Mouse (Mus musculus): ENCODE measurements around the gene Gm49416. TPM values are rescaled to one million over a fixed set of nuclear protein-coding genes. Genes with fewer than 3 reads are reported as not detected.

The Gm49416 gene
- 11.4 TPM in 1 of 2 replicates, not detected in the other for polyA plus RNA-seq (2012; rRNA removed)

DNA sequence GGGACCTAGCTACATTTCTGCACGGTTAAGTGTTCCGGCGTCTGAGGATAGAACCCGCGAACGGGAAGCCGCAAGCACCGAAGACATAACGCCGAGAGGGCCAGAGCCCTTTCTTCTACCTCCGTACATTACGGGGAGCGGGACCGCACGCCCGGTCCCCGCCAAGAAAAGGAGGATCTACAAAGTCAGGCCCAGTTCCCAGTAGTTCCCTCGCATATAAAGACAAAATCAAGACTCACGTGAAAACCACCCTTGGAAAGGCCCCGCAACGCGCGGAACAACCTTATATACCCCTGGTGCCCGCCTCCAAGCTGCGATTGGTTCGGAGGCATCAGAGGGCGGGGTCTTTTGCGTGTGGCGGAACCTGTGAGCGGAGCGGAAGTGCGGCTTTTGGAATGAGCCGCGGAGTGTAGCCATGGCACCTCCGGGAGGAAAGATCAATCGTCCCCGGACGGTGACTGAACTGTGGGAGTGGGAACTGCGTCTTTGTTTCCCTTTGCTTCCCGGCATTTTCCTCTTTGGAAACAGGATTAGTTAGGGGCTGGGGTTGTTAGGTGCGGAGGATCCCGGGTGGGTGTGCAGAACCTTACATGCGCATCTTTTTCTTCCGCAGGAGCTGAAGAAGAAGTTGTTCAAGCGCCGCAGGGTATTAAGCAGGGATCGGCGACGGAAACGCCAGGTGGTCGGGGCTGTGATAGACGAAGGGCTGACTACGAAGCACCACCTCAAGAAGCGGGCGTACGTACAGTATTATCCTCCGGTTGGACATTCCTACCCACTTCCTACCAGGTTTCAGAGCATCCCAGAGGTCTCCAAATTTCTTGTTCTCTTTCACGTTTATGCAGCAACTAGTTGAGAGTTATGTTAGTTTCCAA is at the start of gene Gm49416, which contains the start of gene 1810009A15Rik:
Gm49416 (plus strand) TSS at position 416 of the 875 bp plus-strand sequence.
1810009A15Rik (plus strand) TSS at position 343 of the 875 bp plus-strand sequence.

GRCm38 (mm10) chr19:8839103-8839907 is 49.4 kb upstream of the Gm49416 start, which contains the start of gene Gng3:
Gene Gng3 (minus strand): TSS chr19:8839194.

GRCm38 (mm10) chr19:8850402-8850901 is 38.3 kb upstream of the Gm49416 start, which contains the start of gene Lrrn4cl:
Gene Lrrn4cl (plus strand): TSS chr19:8850768.

GRCm38 (mm10) chr19:8871267-8872186 is 17.2 kb upstream of the Gm49416 start, which contains the start of gene Ubxn1:
Gene Ubxn1 (plus strand): TSS chr19:8871496.

GRCm38 (mm10) chr19:8880311-8881033 is 8.3 kb upstream of the Gm49416 start, which contains the start of gene Uqcc3:
Gene Uqcc3 (minus strand): TSS chr19:8880923.

DNA sequence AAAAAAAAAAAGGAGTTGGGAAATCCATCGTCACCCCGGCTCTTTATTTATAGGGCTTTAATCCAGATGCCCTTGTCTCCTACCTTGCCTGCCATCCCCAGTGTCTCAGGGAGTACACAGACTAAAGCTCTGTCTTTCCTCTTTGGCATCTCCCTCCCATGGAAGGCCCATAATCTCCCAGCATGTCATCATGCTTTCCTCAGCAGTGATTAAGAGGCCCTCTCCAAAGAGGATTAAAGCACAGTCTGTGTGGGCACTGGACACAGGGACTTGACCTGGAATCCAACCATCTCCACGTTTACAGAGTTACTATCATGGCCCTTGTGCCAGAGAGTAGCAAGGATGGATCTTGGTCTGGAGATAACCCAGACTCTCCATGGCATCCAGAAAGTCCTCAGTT is 5.1 kb upstream of the Gm49416 start, which contains the start of the genes Lbhd1 and Gm49403:
Lbhd1 (plus strand) TSS at position 117 of the 400 bp plus-strand sequence.
Gm49403 (plus strand) TSS at position 315 of the 400 bp plus-strand sequence.

GRCm38 (mm10) chr19:8892829-8893766 is 4.4 kb downstream of the Gm49416 start, which contains the start of gene Ints5:
Gene Ints5 (plus strand): TSS chr19:8893005.

GRCm38 (mm10) chr19:8897865-8898495 is 9.3 kb downstream of the Gm49416 start, which contains the start of gene Ganab:
Gene Ganab (plus strand): TSS chr19:8898071.

GRCm38 (mm10) chr19:8920073-8920736 is 31.5 kb downstream of the Gm49416 start, which contains the start of gene B3gat3:
Gene B3gat3 (plus strand): TSS chr19:8920374.

DNA sequence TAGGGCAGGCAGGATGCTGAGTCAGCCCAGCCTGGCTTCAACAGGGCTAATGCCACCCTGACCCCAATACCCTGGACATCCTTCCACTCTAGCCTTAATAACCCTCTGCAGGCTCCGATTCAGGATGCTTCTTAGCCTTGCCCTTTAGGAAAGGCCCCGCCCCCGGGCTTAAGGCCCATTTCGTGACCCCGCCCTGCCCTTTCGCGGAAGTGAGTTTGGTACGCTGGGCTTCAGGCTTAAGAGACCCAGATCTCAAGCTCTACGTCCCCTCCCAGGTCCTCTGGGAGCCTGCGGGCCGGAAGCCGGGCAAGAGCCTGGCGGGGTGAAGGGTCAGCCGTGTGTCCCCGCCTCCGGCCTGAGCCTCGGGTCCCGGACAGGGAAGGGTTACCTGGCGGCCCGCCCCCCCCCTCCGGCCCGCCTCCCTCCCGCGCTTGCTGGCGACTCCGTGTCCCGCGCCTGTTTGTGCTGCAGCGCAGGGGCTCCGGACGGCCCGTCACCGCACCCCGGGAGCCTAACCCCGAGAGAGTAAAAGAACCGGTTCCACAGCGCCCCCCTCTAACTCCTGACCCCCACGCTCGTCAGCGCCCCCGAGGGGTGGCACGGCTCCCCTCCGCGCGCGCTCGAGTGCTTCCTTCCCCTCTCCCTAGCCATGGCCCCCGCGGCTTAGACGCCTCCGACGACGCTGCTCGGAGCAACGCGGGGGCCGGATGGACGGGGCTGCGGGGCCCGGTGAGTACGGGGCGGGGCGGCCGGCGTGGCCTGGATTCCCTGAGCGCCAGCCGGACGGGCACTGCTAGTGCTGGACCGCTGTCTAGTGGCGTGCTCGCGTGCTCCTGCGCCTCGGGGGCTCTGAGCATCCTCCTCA is 40.7 kb downstream of the Gm49416 start, which contains the start of the genes Rom1 and Eml3:
Rom1 (minus strand) TSS at position 133 of the 865 bp plus-strand sequence.
Eml3 (plus strand) TSS at position 329 of the 865 bp plus-strand sequence.

DNA sequence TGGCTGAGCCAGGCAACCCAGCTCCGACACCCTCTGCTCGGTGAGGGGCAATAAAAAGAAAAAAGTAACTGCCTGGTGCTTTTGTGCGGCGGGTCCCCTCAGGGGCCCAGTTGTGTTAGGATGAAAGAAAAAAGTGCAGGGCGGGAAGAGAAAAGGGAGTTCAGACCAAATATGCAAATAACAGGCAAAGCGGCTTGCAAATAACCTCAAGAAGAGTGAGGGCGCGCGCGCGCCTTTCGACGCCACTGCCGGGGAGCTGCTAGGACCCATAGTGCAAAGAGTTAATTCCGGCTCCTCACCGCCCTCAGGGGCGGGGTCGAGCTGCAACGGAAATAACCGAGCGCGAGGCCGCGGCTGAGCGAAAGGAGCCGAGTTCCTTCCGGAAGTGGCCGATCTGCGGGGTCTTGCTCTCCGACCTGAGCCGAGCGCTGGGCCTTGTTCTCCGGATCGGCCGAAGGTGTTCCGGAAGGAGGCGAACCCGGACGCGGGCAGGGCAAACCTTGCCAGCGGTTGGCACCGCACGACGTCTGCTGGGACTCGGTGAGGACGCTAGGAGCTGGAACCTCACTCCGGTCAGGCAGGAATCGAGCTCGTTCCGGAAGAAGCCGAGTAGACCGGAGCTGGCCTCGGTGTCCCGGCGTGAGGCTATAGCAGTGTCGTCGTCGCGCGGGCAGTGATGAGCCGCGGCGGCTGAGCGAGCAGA is 52.9 kb downstream of the Gm49416 start, which contains the start of gene Mta2:
Mta2 (plus strand) TSS at position 361 of the 703 bp plus-strand sequence.

Other genes with a start within 250 kb of the Gm49416 start
- 0.18 and 0.32 TPM in 2 replicates for gene Chrm1, start 225.1 kb upstream of the Gm49416 start, polyA plus RNA-seq (2012; rRNA removed)
- gene Slc3a2, start 165.6 kb upstream of the Gm49416 start, polyA plus RNA-seq (2012; rRNA removed): 95.3 and 154 TPM in 2 replicates
- 61.7 and 67.5 TPM in 2 replicates for gene Wdr74, start 153.1 kb upstream of the Gm49416 start, polyA plus RNA-seq (2012; rRNA removed)
- 3.5 and 4.2 TPM in 2 replicates for gene 1700092M07Rik, start 148.2 kb upstream of the Gm49416 start, polyA plus RNA-seq (2012; rRNA removed)
- gene Stx5a, start 147.5 kb upstream of the Gm49416 start, polyA plus RNA-seq (2012; rRNA removed): 68.9 and 120 TPM in 2 replicates
- gene Nxf1, start 131.9 kb upstream of the Gm49416 start, polyA plus RNA-seq (2012; rRNA removed): 229 and 239 TPM in 2 replicates
- gene Tmem223, start 117.9 kb upstream of the Gm49416 start, polyA plus RNA-seq (2012; rRNA removed): 154 and 167 TPM in 2 replicates
- gene Tmem179b, start 114.5 kb upstream of the Gm49416 start, polyA plus RNA-seq (2012; rRNA removed): 20.2 and 35.2 TPM in 2 replicates
- gene Taf6l, start 102.5 kb upstream of the Gm49416 start, polyA plus RNA-seq (2012; rRNA removed): 26.9 and 28.7 TPM in 2 replicates
- gene Polr2g, start 90.3 kb upstream of the Gm49416 start, polyA plus RNA-seq (2012; rRNA removed): 133 and 156 TPM in 2 replicates
- 2.9 and 4.6 TPM in 2 replicates for gene Zbtb3, start 86.4 kb upstream of the Gm49416 start, polyA plus RNA-seq (2012; rRNA removed)
- gene Ttc9c, start 69.6 kb upstream of the Gm49416 start, polyA plus RNA-seq (2012; rRNA removed): 54.1 and 73.8 TPM in 2 replicates
- gene Hnrnpul2, start 68.9 kb upstream of the Gm49416 start, polyA plus RNA-seq (2012; rRNA removed): 83.3 and 183 TPM in 2 replicates
- gene AC129217.1, start 59.2 kb upstream of the Gm49416 start, polyA plus RNA-seq (2012; rRNA removed): 2.4 TPM in 1 of 2 replicates, not detected in the other
- 49.4 and 62.6 TPM in 2 replicates for gene Bscl2, start 51.5 kb upstream of the Gm49416 start, polyA plus RNA-seq (2012; rRNA removed)
- 52.5 and 74.8 TPM in 2 replicates for gene Gng3, start 49.7 kb upstream of the Gm49416 start, polyA plus RNA-seq (2012; rRNA removed)
- 0.79 and 0.83 TPM in 2 replicates for gene Lrrn4cl, start 38.2 kb upstream of the Gm49416 start, polyA plus RNA-seq (2012; rRNA removed)
- gene Ubxn1, start 17.4 kb upstream of the Gm49416 start, polyA plus RNA-seq (2012; rRNA removed): 165 and 393 TPM in 2 replicates
- 54.0 and 71.8 TPM in 2 replicates for gene Uqcc3, start 8.0 kb upstream of the Gm49416 start, polyA plus RNA-seq (2012; rRNA removed)
- 7.5 and 10.5 TPM in 2 replicates for gene Lbhd1, start 5.2 kb upstream of the Gm49416 start, polyA plus RNA-seq (2012; rRNA removed)
- not detected in 2 replicates for gene Gm49403, start 5.0 kb upstream of the Gm49416 start, polyA plus RNA-seq (2012; rRNA removed)
- 123 and 143 TPM in 2 replicates for gene 1810009A15Rik, start 73 bp upstream of the Gm49416 start, polyA plus RNA-seq (2012; rRNA removed)
- gene Ints5, start 4.1 kb downstream of the Gm49416 start, polyA plus RNA-seq (2012; rRNA removed): 25.3 and 31.6 TPM in 2 replicates
- 126 and 172 TPM in 2 replicates for gene Ganab, start 9.1 kb downstream of the Gm49416 start, polyA plus RNA-seq (2012; rRNA removed)
- 84.3 and 108 TPM in 2 replicates for gene B3gat3, start 31.4 kb downstream of the Gm49416 start, polyA plus RNA-seq (2012; rRNA removed)
- 2.5 and 3.1 TPM in 2 replicates for gene Rom1, start 40.4 kb downstream of the Gm49416 start, polyA plus RNA-seq (2012; rRNA removed)
- gene Eml3, start 40.6 kb downstream of the Gm49416 start, polyA plus RNA-seq (2012; rRNA removed): 25.8 and 32.3 TPM in 2 replicates
- gene Mta2, start 52.9 kb downstream of the Gm49416 start, polyA plus RNA-seq (2012; rRNA removed): 75.1 and 76.6 TPM in 2 replicates
- 28.1 and 28.7 TPM in 2 replicates for gene Tut1, start 64.9 kb downstream of the Gm49416 start, polyA plus RNA-seq (2012; rRNA removed)
- gene Eef1g, start 78.1 kb downstream of the Gm49416 start, polyA plus RNA-seq (2012; rRNA removed): 547 and 626 TPM in 2 replicates
- gene Ahnak, start 100.4 kb downstream of the Gm49416 start, polyA plus RNA-seq (2012; rRNA removed): 10.3 and 10.8 TPM in 2 replicates
- not detected in 2 replicates for gene Scgb1a1, start 199.0 kb downstream of the Gm49416 start, polyA plus RNA-seq (2012; rRNA removed)
- 10.6 and 25.6 TPM in 2 replicates for gene Asrgl1, start 246.7 kb downstream of the Gm49416 start, polyA plus RNA-seq (2012; rRNA removed)